In the genomic region with DNA sequence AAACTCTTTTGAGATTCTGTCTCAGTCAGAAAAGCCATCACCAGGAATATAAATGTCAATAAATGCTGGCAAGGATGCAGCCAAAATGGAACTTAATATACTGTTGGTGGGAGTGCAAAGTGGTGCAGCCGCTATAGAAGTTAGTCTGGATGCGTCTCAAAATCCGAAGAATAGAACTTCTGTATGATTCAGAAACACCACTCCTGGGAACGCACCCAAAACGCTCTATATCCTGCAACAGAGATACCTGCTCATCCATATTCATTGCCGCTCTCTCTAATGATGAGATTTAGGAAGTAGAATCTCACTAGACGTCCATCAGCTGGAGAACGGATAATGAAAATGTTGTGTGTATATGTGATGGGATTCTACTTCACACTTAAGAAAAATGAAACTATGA, we compare ENCODE assay signal across 28 mouse cellular contexts.
DNase-seq lines count a peak whose midpoint lies in the region; ATAC-seq lines count a peak whose summit lies in the region.
"Had no signal": no experiment of that assay in that cellular context is flagged by ENCODE, and none has a peak within 500 bp of the region (broad histone marks: within the 10 kb centered on the region; RNA-seq: fewer than 3 reads in every experiment).

No protein-coding gene starts in this region.

- H3K4me1 ChIP-seq in intestine, embryonic 15.5 days (replicated peaks): no peaks in the 10 kb centered on the region
- H3K4me1 ChIP-seq: heart, embryonic 12.5 days; hindbrain, embryonic 13.5 days; liver, embryonic 15.5 days; neural tube, embryonic 15.5 days had no signal

- intact Hi-C loops in left cerebral cortex, postnatal 25 days (cut with DNase I): loop anchor here (2.0 to 5.0 kb wide), 3 partner anchors 122 to 648 kb away; partner anchors contain the start of gene Man2a1
- intact Hi-C loops in gastrocnemius, postnatal 36 days (cut with DNase I): loop anchor here (5.0 kb wide), 1 partner anchor 178 kb away; no protein-coding TSS in a partner anchor

- H3K9ac ChIP-seq in intestine, embryonic 15.5 days: no peak overlapping the region
- H3K9ac ChIP-seq: heart, embryonic 12.5 days; hindbrain, embryonic 13.5 days; liver, embryonic 15.5 days; lung, embryonic 14.5 days; midbrain, embryonic 15.5 days; neural tube, embryonic 15.5 days had no signal

- no peak overlapping the region for H3K4me2 ChIP-seq in intestine, embryonic 15.5 days (replicated peaks)
- H3K4me2 ChIP-seq: heart, embryonic 12.5 days; hindbrain, embryonic 13.5 days; liver, embryonic 15.5 days; lung, embryonic 14.5 days; midbrain, embryonic 15.5 days; neural tube, embryonic 15.5 days had no signal

- WGBS in intestine, embryonic 15.5 days: 93% methylated on average over 8 of the region's 8 CpGs

- H3K4me3 ChIP-seq in intestine, embryonic 15.5 days (replicated peaks): no peak overlapping the region
- H3K4me3 ChIP-seq: erythroblast, embryonic 14.5 days; heart, embryonic 12.5 days; hindbrain, embryonic 13.5 days; liver, embryonic 15.5 days; midbrain, embryonic 15.5 days; neural tube, embryonic 15.5 days had no signal

- no peaks in the 10 kb centered on the region for H3K36me3 ChIP-seq in intestine, embryonic 15.5 days
- H3K36me3 ChIP-seq: heart, embryonic 12.5 days; hindbrain, embryonic 13.5 days; liver, embryonic 15.5 days; midbrain, embryonic 15.5 days; neural tube, embryonic 15.5 days had no signal

- no peak overlapping the region for H3K27ac ChIP-seq in intestine, embryonic 15.5 days
- H3K27ac ChIP-seq: hindbrain, embryonic 13.5 days; liver, embryonic 15.5 days; midbrain, embryonic 15.5 days; neural tube, embryonic 15.5 days had no signal

- peak; percentile 12 for DNase-seq in layer of hippocampus, adult 9-11 months
- DNase-seq in layer of hippocampus, postnatal 36 days: no peak
- DNase-seq in left cerebral cortex, adult 9 months (ENCODE audit: low spot score in 2 of 2): peak; percentile 6 to 69
- DNase-seq in left cerebral cortex, postnatal 25 days (ENCODE audit: low spot score in 2 of 2): peak; percentile 4 to 87
- DNase-seq in right cerebral cortex, postnatal 25 days: peak; percentile 48
- DNase-seq in gastrocnemius, postnatal 36 days: no peak
- DNase-seq: adrenal gland, postnatal 25 days; B cell, adult 2 months; cerebellum, adult 18-20 months; cerebellum, postnatal 14 days; gastrocnemius, postnatal 25 days; heart, adult 18-20 months; heart, postnatal 4 days; kidney, postnatal 36 days; liver; lung, embryonic 14.5 days; lung, postnatal 14 days; retina, postnatal 1 day; thymus, postnatal 4 days had no signal

- no peaks in the 10 kb centered on the region for H3K27me3 ChIP-seq in intestine, embryonic 15.5 days (replicated peaks)
- H3K27me3 ChIP-seq: heart, embryonic 12.5 days; hindbrain, embryonic 13.5 days; liver, embryonic 15.5 days; midbrain, embryonic 15.5 days; neural tube, embryonic 15.5 days had no signal

- H3K9me3 ChIP-seq in intestine, embryonic 15.5 days: no peaks in the 10 kb centered on the region
- H3K9me3 ChIP-seq: heart, embryonic 12.5 days; liver, embryonic 15.5 days; midbrain, embryonic 15.5 days; neural tube, embryonic 15.5 days had no signal

- no peak for ATAC-seq in intestine, embryonic 15.5 days
- ATAC-seq: forebrain, embryonic 16.5 days; intestine, postnatal 0 days; midbrain, embryonic 15.5 days had no signal

Comparison
In these comparisons a context has a peak if more than half of its experiments do, and no peak if none do; other contexts are left out.
1. DNase-seq: peak in layer of hippocampus, adult 9-11 months (single experiment), left cerebral cortex, adult 9 months (2 of 2), left cerebral cortex, postnatal 25 days (2 of 2) and right cerebral cortex, postnatal 25 days (single experiment); none in layer of hippocampus, postnatal 36 days (0 of 2) and gastrocnemius, postnatal 36 days (0 of 2).